Mouse (Mus musculus) lung, postnatal 36 days (tissue): ENCODE results near the gene Ptpra.
"Not testable (repeated sequence)": the region's sequence is repeated elsewhere in the genome, so short reads cannot be mapped to it uniquely, and the experiment has no call there.

ENCODE experiments used
- DNase-seq: peaks from one replicate; pipeline ENCODE4 v3.0.0; 2022; ENCODE audit warnings: mixed read lengths

Gene Ptpra

DNA sequence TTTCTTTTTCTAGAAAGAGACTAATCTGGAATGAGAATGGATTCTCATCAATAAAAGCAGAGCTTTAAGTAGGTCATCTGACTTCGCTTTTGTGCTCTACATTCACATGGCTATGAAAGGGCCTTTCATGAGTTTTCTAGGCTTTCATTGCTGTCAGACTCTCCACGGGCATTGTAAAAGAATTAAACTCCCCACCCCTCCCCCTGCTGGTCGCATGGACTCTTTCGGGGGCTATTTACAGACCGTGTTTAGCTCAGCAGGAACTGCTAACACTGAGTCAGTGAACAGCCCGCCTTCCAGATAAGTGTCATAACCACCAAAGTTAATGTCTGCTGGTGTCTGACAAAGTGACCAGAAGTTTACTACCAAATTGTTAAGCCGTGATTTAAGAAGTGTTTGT lies 41.5 kb downstream of the Ptpra start:
- peak; percentile 30 for DNase-seq

DNA sequence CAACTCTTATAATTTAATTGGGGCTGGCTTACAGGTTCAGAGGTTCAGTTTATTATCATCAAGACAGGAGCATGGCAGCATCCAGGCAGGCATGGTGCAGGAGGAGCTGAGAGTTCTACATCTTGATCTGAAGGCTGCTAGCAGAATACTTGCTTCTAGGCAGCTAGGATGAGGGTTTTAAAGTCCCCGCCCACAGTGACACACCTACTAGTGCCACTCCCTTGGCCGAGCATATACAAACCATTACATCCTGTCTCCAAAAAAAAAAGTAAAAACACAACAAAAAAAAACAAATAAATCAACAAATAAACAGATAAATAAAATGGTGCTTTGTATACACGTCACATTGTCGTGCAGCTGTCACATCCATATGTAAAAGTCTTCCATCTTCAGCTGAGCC lies 45.0 kb downstream of the Ptpra start:
- DNase-seq = not testable (repeated sequence)

DNA sequence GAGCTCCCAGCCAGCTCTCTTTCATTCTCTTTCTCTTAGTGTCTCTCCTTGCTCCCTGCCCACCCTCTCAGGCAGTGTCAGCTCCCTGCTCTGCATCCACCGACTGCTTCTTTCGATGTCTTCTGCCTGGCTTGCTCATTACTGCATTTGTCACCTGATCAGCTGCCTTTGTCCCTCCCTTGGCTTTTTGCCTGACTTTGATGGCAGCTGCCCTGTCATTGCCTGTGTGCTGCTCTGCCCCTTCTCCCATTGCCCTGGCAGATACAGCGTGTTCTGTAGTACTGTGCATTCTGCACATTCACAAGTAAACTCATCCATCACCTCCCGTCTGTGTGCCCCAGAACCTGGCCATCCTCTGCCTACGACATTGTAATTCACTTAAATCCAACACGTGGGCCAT lies 46.0 kb downstream of the Ptpra start:
- DNase-seq = peak; percentile 45

GRCm38 (mm10) chr2:130496931-130497330 lies 46.9 kb downstream of the Ptpra start:
- no peak for DNase-seq

DNA sequence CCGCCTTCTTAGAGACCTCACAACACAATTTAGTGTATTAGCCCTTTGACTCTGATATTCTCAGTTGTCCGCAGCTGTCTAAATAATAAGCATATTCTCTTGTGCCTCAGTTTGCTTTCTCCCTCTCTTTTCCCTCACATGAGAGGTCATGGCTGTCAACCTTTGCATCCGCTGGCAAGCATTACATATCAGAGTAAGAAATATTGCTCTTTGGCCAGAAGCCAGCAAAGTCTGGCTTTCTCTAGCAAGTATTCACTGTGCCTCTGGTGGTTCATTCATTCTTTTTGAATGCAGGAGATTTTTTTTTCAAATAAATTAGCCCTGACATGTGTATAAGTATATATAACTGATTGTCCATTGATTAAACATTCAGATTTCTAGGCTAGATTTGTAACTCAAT lies 49.5 kb downstream of the Ptpra start:
- peak; percentile 27 for DNase-seq

DNA sequence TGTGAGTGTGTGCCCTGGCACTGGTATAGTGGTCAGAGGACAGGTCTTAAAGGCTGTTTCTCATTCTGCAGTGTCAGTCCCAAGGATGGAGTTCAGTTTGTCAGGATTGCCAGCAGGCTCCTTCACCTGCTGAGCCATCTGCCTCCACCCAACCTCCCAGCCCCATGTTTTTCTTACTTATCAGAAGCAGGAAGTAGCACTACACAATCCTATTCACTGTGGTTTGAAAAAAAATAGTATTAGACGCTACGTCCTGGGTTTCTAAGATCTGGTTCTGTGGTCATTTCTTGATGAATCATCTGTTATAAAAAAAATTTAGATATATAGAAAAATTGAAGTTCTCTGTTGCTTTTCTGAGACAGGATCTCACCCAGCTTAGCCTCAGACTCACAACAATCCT lies 51.5 kb downstream of the Ptpra start:
- no peak for DNase-seq

- not testable (repeated sequence) for DNase-seq
Observed at GRCm38 (mm10) chr2:130511616-130512015, 61.5 kb downstream of the Ptpra start.

DNA sequence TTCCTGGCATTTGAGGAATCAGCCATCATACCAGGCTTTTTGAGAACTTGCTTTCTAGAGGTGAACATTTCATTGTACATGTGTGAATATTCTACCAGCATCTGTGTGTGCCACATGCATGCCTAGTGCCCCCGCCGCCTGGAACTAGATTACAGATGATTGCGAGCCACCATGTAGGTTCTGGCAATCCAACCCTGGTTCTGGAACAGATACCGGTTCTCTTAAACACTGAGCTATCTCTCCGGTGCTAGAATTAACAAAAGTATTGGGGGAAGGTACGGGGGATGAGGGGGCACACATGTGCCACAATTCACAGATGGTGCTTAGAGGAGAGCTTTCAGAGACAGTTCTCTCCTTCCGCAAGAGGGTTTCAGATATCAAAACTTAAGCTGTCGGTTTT lies 63.8 kb downstream of the Ptpra start:
- DNase-seq = no peak

DNA sequence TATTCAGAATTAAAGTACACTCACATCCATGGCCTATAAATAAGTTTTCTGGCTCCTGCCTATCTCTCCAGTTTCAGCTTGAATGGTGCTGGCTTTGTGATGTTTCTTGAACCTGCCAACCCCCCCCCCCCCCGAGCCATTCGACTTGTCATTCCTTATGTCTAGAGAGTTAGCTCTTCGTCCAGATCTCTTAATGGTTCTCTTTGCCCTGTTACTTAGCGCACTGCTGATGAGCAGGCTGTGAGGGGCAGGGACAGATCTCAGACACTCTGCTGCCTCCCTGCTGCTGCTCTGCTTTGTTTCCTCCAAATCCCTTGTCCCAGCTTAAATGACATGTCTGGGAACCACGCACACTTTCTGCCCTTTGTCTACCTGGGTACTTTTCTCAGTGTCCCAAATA lies 65.7 kb downstream of the Ptpra start:
- no peak for DNase-seq

DNA sequence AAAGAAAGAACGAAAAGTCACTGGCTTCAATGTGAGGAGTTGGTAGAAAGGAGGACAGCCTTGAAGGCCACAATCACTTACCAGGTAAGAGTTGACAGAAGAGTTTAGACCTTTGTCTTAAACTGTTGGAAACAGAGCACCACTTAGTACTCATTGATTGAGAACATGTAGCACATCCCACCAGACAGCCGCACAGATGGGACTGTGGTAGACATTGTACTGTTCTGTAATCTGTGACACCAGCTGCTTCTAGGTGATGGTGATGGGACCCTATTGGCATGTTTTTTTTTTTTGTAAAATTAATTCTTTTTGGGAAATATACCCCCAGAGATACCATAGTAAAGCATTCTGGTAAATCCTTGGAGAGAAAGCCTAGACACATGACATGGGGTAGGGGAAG lies 71.8 kb downstream of the Ptpra start:
- DNase-seq = no peak

DNA sequence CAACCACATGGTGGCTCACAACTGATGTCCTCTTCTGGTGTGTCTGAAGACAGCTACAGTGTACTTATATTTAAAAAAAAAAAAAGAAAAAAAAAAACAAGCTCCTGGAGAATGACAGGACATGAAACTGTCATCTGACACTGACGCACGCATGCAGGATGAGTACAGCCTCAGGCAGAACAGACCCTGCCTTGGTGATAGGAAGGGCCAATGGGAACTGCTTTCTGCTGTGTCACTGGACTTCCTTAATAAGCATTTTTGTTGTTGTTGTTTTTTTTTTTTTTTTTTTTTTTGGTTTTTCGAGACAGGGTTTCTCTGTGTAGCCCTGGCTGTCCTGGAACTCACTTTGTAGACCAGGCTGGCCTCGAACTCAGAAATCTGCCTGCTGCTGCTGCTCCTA lies 75.4 kb downstream of the Ptpra start:
- DNase-seq = not testable (repeated sequence)

DNA sequence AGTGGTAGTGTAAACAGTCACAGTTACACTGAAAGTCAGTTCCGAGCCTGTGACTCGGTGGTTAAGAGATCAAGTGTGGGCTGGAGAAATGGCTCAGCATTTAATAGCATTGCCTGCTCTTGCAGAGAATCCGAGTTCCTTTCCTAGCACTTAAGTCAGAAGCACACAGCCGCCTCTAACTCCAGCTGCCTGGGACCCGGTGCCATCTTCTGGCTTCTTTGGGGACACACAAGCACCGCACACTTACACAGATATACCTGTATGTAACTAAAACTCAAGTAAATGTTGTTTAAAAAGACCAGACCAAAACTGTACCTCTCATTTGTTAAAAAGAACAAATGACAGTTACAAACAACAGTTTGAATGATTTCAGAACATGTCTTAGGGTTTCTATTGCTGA lies 78.4 kb downstream of the Ptpra start:
- no peak for DNase-seq

DNA sequence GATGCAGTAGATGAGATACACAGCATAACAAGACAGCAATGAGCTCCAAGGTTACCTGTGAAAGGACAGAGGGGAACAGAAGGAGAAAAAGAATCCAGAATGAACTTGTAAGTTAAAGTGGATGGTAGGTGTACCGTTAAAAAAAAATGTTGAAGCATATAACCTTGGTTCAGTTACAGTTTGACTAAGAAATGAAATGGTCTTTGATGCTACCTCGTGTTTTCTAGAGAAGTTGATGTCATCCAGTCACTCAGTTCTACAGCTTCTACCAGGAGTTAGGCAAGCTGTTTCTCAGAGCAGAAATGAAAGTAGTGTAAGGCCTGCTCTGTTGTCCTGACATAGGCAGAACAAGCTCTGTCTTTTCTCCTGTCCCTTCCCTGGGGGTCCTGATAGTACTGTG lies 79.2 kb downstream of the Ptpra start:
- no peak for DNase-seq

DNA sequence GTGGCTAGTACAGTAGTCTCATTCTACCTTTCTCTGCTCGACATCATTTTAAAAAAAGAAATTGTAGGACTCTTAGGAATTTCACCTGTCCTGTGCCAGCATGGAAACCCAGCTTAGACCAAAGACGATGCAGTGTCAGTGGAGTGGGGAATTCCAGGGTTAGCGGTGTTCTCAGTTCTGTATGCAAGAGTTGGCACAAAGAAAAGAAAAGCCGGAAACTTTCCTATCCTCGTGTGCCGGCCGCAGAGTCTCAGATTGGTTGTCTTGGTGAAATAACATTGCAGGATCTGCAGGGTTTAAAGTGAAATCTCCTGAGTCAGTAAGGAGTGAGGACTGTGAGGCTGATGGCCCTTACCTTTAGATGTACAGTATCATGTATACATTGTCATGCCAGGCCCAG lies 79.8 kb downstream of the Ptpra start:
- no peak for DNase-seq

GRCm38 (mm10) chr2:130532201-130532600 lies 82.1 kb downstream of the Ptpra start:
- no peak for DNase-seq

- DNase-seq = no peak
Observed at GRCm38 (mm10) chr2:130535017-130535416, 84.9 kb downstream of the Ptpra start.

GRCm38 (mm10) chr2:130536890-130537289 lies 86.8 kb downstream of the Ptpra start:
- DNase-seq = no peak

DNA sequence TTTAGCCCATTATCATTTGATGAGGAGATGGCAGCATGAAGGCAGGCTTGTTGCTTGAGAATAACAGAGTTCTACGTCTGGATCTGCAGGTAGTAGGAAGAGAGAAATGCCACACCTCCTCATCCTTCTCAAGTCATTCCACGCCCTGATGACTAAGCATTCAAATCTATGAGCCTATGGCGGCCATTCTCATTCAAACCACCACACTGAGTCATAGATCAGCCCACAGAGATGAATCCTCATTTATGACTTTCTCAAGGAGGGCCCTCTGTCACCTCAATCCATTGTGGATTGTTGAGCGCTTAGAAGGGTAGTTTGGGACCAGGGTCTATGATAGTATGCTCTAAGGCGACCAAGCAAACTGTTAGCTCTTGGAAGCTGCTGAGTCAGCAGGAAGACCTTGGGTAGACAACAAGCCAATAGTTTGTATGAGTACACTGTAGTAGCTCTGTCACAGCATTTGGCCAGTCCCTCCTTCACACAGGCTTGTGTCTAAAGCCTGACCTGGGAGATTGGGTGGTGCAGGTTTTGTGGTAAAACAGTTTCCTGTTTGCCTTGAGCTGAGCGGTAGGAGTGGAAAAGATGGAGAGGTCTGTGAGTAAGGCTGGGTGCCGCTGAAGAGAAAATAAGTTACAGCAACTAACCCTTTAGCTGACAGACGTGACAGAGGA lies 88.9 kb downstream of the Ptpra start:
- DNase-seq = no peak

- DNase-seq = no peak
Observed at GRCm38 (mm10) chr2:130540266-130540665, 90.2 kb downstream of the Ptpra start.

DNA sequence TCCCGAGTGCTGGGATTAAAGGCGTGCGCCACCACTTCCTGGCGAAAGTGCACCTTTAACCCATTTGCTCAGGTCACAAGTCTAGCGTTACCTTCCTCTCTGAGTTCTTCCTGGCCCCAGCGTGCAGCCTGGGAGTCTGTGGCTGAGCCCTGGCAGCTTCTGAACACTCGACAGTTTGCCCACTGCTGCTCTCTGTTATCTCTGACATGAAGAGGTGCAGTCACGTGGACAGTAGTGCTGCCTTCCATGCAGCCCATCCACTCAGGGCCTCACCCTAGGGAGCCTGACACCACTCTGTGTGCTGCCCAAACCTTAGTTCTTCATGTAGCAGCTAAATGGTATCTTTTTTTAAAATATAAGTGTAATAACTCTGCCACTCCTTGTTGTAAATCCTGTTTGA lies 96.9 kb downstream of the Ptpra start:
- no peak for DNase-seq

GRCm38 (mm10) chr2:130554841-130555240 lies 104.8 kb downstream of the Ptpra start:
- no peak for DNase-seq

GRCm38 (mm10) chr2:130556292-130556691 lies 106.2 kb downstream of the Ptpra start:
- no peak for DNase-seq

DNA sequence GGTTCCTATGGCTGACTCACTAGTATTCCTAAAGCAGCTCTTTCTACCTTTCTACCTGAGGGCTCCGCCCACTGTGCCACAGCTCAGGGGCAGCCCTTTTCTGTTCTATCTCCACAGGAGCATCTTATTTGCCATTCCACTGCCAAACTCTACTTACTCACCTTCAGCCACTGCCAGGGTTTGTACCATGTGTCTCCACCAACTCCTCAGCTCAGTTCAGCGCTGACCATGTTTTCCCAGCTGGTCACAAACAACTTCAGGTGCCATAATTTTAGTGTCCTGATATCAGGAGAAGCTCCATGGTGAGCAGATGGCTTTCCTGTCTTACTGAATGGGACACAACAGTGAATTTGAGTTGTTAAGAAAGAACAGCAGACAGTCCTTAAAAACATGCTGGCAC lies 107.4 kb downstream of the Ptpra start:
- no peak for DNase-seq

DNA sequence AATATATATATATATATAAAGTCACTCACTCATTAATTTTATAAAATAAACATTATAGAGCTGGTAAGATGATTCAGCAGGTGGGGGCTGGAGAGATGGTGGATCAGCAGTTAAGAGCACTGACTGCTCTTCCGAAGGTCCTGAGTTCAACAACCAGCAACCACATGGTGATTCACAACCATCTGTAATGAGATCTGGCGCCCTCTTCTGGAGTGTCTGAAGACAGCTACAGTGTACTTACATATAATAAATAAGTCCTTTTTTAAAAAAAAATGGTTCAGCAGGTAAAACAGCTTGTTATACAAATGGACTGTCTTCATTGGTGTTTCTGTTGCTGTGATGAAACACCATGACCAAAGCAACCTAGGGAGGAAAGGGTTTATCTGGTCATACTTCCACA lies 107.9 kb downstream of the Ptpra start:
- DNase-seq = no peak
